Mouse (Mus musculus) urinary bladder, postnatal 4 days (tissue): ENCODE measurements around the gene Zc3h4.

Source experiments
- DNase-seq, 2 experiments: peaks; one replicate each; pipeline ENCODE4 v3.0.0; 2021 to 2022; ENCODE audit warnings: low spot score in 2 of 2

Zc3h4 gene

DNA sequence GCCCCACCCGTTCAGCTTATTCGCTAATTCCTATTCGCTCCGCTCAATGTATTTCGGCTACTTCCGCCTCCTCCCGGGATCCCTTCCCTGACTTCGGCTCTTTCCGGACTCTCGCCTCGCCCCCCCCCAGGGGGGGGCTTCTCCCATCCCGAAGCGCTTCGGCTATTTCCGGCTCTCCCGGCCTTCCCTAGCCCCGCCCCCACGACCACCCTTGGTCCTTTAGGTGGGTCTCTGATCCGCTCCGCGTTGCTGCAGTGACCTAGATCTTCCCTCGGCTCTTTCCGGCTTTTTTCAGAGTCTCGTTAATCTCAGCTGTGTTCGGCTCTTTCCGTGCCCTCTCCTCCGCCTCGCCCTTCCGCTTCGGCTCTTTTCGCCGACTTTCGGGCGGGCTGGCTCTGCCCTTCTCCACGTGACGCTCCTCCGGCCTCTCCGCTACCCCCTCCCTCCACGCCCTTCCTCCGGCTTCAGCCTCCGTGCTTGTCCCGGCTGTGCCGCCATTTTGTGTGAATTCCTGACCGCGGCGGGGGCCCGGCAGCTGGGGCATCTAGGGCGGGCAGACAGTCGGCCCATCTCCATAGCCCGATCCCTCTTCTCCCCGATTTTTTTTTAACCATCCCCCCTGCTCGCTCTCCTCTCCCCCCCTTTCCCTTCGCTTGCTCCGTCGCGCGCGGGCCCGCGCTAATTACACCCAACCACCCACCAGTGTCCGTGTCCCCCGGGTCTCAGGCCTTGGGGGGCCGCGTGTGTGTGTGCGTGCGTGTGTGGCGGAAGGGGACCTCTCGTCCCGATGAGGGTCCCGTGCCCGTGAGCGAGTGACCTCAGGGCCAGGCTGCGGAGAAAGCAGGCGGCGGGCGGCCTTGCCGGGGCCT lies 656 bp upstream of the Zc3h4 start:
- peak; percentile 99 for DNase-seq

DNA sequence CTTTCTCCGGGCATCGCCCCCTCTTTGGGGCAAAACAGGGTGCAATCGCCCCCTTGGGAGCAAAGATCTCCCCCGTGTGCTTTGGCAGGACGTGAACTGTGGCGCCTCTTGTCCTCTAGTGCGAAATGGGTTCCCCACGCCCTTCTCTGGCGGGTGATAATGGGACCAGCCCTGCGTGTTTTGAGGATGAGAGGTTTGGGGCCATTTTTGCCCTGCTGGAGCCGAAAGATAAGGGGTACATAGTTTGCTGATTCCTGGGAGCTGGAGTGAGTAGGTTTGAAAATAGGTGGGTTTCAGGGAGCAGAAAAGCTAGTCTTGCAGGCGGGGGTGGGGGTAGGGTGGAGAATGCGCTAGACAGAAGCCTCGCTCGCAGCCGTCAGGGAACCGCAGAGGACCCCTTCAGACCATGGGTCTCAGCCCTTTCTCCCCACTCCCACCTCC lies 1.3 kb downstream of the Zc3h4 start:
- DNase-seq = peak in 1 of 2 experiments; percentile 38

DNA sequence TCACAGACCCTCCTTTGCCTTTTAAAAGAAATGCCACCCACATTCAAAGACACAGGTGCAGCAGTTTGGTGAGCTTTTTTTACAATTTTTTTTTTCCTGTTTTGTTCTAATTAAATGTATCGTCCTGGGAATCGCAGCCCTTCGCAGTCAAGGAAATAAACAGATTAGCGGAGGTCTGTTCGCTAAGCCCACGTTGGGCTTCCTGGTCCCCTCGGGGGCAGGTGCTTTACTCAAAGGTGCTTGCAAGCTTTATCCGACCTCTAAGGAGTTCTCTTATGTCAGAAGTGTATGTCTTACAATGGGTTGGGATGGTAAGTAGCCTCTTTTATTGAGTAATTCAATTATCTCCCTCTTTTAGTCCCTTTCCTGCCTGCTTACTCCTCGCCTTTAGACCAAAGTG lies 1.7 kb downstream of the Zc3h4 start:
- DNase-seq = no peak

DNA sequence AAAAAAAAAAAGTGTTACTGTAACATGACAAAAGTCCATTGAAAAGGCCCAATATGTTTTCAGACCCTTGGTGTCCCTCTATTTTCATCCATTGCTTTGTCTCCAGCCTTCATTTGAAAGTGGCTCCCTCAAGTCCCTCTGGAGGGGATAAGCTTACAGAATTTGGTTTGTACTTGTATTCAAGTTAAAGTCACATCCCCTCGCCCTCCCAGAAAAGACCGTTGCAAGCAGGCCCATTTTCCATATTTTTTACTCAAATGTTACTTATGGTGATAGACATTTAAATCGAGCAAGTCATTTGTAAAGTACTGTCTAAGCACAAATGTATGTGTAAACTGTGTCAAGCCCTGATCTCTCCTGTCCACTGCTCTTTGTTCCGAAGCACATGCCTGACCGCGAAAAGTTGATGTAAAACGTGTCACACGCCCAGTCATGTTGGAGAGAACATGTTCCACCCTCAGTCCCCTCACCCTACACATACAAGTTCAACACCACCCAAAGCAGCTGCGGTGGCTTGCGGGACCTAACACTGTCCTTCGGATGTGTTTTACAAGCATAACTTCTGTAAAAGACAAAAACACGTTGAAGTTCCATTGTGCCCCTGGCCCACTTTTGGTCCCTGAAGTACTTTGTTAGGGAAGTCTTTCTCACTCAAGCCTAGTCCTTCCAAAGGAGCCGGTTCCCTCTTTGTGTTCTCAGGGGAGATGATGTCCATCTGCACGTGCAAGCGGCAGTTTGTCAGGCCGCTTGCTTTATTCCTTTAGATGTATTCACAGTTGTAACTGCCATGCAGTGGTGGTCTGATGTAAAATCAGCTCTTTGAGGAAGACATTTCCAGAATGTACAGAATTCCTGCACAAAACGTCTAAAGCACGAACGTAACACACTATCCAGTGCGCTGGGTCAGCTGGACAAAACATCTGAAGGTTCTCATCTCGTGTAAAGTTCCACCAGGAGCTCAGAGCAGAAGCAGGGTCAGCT lies 2.5 kb downstream of the Zc3h4 start:
- DNase-seq = no peak

DNA sequence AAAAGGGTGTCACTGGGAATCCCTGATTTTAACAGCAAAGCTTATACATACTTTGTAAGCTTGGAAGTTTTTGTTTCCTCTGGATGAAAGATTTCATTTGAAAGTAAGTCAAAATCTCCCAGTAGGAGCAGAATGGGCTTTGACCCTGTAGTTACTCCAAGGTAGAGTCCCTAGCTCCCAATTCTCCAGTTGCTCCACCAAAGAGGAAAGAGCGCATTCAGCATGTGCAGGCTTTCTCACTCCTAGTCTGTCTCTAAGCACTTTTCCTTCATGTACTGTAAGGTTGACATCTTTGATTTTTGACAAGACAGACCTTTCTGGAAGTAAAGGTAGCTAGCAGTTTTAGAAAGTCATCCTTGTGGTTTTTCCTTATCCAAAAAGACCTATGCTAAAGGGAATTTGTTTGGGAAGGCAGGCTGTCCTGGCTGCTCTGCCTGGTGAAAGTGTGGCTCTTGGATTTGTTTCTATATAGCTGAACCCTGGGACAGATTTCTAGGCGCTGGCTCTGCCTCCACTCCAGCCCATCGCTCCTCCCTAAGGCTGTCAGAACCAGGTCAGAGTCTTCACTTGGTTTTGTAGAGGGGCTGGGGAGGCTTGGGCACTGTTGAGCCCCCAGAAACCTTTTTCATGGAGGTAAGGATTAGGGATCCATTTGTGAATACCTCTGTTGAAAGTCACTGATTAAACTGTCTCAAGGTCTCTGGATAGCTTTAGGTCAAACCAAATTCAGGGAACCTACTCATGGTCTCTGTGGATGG lies 3.8 kb downstream of the Zc3h4 start:
- no peak for DNase-seq

DNA sequence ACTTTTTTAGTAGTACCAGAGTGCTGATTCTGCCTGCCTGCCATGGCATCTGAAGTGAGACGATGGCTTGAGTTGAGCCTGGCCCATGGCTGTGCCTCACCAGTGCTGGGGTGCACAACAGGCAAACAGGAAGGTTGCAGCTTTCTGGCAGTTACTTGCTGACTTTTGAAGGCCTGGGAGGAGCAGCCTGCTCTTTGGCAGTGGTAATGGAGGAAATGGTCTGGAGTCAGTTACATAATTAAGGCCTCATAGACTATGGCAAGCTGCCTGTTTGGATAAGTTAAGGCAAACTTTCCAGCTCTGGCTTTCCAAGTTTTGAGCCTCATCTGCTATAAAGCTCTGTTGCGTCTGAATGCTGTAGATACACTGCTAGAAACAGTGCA lies 4.4 kb downstream of the Zc3h4 start:
- peak in 1 of 2 experiments; percentile 38 for DNase-seq

DNA sequence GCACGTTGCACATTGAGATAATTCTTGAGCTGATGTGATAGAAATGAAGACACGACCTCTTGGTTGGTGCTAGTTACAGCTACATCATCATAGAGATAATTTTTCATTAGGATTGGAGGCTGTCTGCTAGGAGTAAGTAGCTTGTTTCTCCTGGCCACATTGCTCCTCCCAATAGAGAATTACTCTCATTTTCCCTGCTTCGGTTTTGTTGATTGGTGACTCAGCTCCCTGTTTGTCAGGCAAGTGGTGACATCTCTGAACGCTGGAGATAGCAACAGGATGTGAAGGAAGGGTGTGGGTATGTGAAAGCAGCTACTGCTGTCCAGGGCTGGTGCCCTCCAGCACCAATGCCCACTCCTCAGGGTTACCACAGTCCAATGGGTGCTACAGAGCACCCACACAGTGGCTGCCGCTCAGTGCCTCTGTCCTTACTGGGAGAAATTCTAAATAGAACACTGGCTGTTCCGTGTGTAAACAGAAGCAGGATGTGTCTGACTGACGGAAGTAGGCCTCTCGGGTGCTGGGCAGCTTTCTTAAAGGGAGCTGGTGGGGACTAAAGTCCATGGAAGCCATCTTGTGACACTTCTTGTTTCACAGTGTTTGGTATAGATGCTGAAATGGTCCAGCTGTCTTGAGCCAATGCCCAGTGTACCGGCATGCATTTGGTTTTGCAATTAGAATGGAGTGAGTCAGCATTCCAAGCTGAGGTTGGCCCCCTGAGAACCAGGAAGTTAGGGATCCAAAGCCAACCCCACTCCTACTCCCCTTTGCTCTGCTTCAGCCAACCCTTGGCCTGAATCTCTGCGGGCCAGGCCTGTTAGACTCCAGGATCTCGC lies 5.0 kb downstream of the Zc3h4 start:
- DNase-seq = peak; percentile 73

DNA sequence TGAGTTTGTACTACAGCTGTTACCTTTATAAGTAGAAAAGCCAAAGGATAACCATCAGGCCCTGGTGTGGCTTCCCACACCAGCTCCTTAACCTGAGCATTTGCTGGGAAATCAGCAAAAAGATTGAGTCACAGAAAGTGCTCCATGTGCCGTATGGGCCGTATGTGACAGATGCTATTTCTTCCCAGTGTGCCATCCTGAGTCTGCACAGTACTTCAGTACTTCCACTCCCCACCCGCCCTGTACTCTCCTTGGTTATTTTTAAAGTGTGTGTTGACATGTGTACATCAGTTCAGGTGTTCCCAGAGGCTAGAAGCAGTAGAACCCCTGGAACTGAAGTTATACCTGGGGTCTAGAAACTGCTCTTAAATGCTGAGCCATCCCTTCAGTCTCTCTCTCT lies 6.3 kb downstream of the Zc3h4 start:
- DNase-seq = no peak

DNA sequence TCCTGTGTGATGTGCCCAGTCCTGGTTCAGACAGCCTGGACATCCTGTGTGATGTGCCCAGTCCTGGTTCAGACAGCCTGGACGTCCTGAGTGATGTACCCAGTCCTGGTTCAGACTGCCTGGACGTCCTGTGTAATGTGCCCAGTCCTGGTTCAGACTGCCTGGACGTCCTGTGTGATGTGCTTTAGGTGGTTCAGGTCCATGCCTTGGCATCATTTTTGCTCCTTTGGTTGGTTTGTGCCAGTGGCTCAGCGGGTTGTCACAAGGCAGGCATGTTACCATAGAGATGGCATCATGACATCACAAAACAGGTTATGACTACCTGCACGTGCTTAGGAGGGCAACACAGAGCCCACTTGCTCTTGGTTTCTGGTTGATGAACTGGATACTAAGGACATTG lies 10.4 kb downstream of the Zc3h4 start:
- no peak for DNase-seq

DNA sequence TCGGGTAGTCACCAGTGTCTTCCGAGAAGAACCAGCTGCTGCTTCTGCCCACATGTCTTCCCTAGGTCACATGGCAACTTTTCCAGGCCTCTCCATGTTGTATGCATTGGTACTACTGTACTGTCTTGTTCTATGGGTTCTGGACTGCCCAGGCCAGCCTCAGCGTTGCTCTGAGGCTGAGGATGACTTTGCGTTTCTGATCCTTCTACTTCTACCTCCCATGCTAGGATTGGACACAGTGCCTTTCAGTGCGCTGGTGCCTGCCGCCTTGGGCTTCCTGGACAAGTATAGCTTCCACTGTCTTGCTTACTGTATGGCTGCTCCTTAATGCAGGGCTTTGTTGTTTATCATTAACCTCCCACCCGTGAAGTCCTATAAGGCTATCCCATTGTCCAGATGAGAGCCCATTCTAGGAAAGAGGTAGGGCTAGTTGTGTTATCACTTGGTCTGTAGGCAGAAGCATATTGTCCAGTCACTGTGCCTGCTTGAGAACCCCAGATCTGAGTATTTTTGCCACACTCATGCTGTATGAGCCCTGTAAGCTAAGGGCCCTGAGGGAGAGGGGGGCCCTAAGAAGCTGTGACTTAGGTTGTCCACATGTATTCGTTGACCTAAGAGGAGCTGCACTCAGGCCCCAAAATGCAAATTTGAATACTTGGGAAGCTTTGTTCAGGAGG lies 11.6 kb downstream of the Zc3h4 start:
- DNase-seq = no peak

DNA sequence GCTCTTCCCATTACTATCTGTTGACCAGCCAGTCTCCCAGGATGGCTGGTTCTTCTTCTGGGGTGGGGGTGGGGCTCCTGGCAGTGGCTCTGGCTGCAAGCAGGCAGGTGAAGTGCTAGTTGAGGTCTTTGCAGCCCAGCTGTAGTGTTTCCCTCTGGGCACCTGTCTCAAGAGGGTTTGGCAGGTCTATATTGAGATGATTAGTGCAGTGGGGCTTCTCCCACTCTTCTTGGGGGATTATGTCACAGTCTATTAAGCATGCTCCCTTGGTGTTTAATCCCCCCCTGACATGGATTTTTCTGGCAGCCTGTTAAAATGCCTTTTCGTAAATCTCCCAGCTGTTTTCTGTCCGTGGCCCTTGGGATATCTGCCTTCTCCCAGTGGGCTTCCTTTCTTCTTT lies 12.2 kb downstream of the Zc3h4 start:
- no peak for DNase-seq

DNA sequence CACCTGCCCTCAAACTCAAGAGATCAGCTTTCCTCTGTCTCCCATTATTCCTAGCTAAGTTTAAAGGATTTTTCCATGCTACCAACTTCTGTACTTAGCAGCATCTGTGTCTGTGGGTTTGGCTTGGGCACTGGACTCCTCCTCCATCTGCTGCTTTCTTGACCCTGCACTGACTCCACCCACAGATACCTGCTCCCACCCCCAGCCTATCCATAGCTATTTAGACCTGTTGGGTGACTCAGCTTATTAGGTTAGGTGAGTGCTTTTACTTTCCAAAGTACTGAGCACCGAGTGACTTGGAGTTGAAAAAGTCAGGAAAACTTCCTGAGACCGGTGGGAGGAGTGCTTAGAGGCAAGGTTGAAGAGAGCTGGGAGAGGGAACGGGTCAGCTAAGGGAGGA lies 14.7 kb downstream of the Zc3h4 start:
- DNase-seq = no peak

DNA sequence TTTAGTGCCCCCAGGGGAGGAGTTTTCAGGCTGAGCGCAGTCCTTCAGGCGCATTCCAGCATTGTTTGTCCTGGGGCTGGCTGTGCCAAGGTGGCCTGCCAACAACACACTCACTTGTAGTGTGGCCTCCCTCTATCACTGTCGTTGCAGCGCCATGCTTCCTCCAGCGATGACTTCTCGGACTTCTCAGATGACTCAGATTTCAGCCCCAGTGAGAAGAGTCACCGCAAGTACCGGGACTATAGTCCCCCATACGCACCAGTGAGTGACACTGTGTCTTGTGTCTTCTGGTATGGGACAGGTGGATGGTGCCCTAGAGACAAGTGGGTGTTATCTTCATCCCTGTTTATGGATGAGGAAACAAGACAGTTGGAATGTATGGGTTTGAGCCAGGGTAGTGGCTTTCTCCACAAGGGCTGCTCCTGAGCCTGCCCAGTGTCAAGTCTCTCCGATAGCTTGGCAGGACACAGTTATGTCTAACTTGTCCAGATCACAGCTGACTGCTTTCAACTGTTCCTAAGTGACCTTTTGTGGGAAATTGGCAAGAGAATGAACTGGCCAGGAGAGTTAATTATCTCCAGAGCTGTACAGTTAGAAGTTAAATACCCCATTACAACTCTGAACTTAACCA lies 16.5 kb downstream of the Zc3h4 start:
- no peak for DNase-seq

DNA sequence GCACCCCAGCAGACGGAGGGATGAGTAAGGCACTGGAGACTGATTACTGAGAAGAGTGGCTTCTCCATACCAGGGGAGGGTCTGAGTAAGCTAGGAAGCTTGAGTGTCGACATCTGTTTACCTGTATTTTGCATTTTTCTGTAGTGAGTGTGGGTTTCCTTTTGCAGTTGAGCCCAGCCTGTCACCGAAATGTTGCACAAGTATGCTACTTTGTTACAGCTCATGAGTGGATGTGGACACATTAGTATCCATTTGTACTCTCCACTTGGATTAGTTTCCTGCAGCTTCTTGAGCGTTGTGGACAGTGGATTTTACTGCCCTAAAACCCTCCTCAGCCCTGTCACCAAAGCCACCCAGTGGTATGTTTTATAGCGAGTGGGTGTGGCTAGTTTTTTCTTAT lies 18.0 kb downstream of the Zc3h4 start:
- no peak for DNase-seq

DNA sequence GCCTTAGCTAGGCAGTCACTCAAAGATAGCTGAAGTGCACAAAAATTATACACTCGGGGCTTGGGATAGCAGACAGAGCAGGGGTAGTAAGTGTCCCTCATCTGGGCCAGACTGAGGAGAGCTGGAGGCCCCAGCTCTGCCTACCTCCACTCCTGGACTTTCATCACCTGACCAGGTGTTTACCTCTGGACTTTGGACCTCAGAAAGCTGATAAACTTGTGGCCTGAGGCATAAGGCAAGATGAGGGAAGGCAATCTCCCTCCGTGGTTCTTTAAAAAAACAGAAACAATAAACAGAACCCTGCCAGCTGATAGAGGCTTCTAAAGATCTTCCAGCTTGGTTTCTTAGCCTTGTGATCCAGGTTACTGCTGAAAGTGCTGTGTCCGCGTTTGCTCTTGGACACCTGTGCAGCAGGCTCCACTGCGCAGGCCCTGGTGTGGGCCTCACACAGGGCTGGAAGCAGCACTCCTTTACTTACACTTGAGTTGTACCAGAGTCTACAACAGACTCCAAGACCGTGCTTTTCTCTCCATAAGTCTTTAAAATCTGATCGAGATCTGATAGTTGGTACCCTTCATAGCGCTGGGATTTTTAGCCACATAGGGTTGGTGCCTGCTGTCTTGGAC lies 19.9 kb downstream of the Zc3h4 start:
- no peak for DNase-seq

DNA sequence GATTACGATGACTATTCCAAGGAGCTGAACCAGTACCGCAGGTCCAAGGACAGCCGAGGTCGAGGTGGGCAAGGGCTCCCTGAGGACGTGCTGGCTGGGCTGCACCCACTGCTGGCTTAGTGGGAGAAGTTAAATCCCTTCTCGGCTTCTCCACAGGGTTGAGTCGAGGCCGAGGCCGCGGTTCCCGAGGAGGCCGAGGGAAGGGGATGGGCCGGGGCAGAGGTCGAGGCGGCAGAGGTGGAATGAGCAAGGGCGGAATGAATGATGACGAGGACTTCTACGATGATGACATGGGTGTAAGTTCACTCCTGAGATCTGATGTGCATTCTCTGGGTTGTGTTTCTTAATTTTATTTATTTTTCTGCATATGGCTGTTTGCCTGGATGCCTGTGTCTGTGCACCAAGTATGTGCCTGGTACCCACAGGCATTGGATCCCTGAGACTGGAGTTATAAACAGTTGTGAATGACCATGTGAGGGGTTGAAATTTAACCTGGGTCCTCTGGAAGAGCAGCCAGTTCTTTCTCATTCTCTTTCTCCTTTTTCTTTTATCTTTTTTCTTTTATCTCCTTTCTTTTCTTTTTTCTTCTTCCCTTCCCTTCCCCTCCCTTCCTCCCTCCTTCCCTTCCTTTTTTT lies 21.6 kb downstream of the Zc3h4 start:
- DNase-seq = no peak

DNA sequence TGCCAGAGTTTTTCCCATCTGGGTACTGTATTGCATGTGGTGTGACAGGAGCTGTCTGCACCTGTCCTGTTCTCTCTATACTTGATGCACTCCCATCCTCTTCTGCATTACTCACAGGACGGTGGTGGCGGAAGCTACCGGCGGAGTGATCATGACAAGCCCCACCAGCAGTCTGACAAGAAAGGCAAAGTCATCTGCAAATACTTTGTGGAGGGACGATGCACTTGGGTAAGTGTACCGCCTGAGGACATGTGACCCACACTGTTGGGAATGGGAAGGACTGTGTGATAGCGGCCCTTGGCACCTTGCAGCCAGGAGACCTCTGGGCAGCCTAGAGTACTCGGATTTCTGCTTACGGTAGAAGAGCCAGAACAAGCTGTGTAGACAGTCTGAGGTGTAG lies 23.0 kb downstream of the Zc3h4 start:
- DNase-seq = no peak

DNA sequence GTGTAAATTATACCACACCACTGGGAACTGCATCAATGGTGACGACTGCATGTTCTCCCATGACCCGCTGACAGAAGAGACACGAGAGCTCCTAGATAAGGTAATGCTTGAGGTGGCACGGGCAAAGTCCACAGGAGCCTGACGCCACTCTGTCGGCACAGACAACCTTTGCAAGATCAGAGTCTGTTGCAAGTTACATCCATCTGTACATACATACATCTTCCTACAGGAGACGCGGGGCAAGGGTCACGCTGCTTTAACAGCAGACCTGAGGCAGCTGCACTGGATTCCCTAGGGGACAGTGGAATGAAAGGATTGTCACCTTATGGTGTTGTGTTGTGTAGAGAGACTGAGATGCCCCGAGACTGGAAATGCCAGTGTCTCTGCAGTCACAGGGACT lies 25.0 kb downstream of the Zc3h4 start:
- DNase-seq = no peak

DNA sequence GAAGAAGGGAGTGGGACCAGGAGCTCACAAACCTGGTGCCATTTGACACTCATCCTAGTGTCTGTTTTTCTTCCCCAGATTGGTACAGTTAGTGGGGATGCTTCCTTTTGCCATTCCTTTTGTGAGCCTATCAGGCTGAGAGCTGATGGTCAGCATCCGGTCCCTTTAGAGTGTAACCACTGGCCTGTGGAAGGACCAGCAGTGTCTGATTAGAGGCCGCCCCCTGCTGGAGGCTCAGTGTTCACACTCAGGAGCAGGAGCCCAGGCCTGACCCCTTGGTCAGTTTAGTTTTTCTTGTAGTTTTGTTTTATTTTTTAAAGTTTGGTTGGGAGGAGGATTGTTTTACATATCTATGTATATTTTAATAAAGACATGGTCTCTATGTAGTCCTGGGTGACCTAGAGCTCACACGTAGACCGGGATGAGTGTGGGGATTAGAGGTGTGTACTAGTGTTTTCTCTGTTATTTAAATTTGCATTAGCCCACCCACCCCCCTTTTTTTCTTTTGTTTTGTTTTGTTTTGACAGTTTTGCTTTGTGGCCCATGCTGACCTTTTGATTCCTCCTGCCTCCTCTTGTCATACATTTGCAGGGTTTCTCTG lies 25.5 kb downstream of the Zc3h4 start:
- DNase-seq = peak; percentile 57 to 85
